Mouse (Mus musculus): Measurements from ENCODE around the gene Mpst.

DNA sequence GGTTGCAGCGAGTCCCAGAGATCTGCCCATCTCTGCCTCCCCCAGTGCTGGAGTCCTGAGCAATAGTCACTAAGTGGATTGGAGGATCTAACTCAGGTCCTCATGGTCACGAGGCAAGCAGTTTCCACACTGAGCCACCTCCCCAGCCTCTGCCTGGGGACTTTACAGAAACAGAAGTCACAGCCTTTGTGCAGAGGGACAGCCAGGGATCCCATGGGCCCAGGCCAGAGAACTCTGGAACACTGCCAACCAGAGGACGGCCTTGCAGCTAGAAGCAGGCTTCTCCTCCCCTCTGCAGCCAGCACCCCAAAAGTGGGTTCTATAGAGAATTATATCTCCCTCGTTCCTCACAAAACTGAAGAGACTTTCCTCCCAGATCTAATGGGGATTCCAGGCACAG, 4.3 kb upstream of the Mpst start:
- TF ChIP-seq CTCF (IDR thresholded peaks at IDR 0.05; ENCODE audit: low read depth, low read length) (no peak), POLR2A (IDR thresholded peaks at IDR 0.05; ENCODE audit: borderline replicate concordance, low read depth, low read length) (no peak)

All from bone marrow macrophage, adult 2 months (primary cell).